Mouse (Mus musculus): ENCODE results near the gene Hmgb2. TPM values are rescaled to one million over a fixed set of nuclear protein-coding genes. Genes with fewer than 3 reads are reported as not detected.

Gene Hmgb2
- total and polyA plus RNA-seq, 3 experiments: 144 to 241 (median 165) TPM

- in situ Hi-C loops (cut with MboI; ENCODE audit: low pct_ligation_motif_present, low pct_unique_long_range_greater_than_20kb, low sequenced_read_pairs): no loop called here
- Histone ChIP-seq H3K27ac (ENCODE audit: insufficient read depth, low read depth) (no peak overlapping the region), H3K79me2 (replicated peaks; ENCODE audit: control insufficient read depth, extremely low read depth, insufficient read depth, poor library complexity, severe bottlenecking) (no peaks in the 10 kb centered on the region)
Measured at GRCm38 (mm10) chr8:57479700-57480099, 32.0 kb upstream of the Hmgb2 start.

GRCm38 (mm10) chr8:57480606-57481005, 31.1 kb upstream of the Hmgb2 start:
- Histone ChIP-seq H3K4me3 (replicated peaks in 1 of 3; ENCODE audit: low read depth in 2 of 3, low read length in 2 of 3, poor library complexity in 1 of 3) (no peak overlapping the region), H3K27ac (ENCODE audit: insufficient read depth, low read depth) (no peak overlapping the region), H3K9me3 (replicated peaks; ENCODE audit: low read length) (no peaks in the 10 kb centered on the region), H3K79me2 (replicated peaks; ENCODE audit: control insufficient read depth, extremely low read depth, insufficient read depth, poor library complexity, severe bottlenecking) (peaks cover 1% of the 10 kb centered on the region), H3K36me3 (replicated peaks in 1 of 2; ENCODE audit: control insufficient read depth in 1 of 2, insufficient read depth in 1 of 2, low read length in 1 of 2) (peaks cover 2 to 16% of the 10 kb centered on the region in 2 experiments), H3K4me2 (ENCODE audit: insufficient read depth, low read depth, poor library complexity, severe bottlenecking) (no peak overlapping the region), H3K4me1 (ENCODE audit: control insufficient read depth in 1 of 2, insufficient read depth in 2 of 2) (peaks cover 0 to 5% of the 10 kb centered on the region in 2 experiments; a peak in 2 of 4 replicates), H3K27me3 (replicated peaks) (no peaks in the 10 kb centered on the region), H3K9ac (ENCODE audit: insufficient read depth, low read depth) (no peak overlapping the region)
- no peak for DNase-seq (ENCODE audit: extremely low read depth)
- TF ChIP-seq EP300 (IDR thresholded peaks at IDR 0.05; ENCODE audit: low read length): no peak
- no peak for TF ChIP-seq JUND (conservative IDR thresholded peaks at IDR 0.05; ENCODE audit: low read depth, low read length)
- no peak for TF ChIP-seq IRF4 (IDR thresholded peaks at IDR 0.05; ENCODE audit: low read depth, low read length)
- no peak for TF ChIP-seq TCF12 (IDR thresholded peaks at IDR 0.05; ENCODE audit: low read depth, low read length)
- TF ChIP-seq CHD1 (IDR thresholded peaks at IDR 0.05; ENCODE audit: low read depth, low read length): no peak
- no peak for TF ChIP-seq KAT2A (IDR thresholded peaks at IDR 0.05; ENCODE audit: insufficient replicate concordance, low read length)
- no peak for TF ChIP-seq MEF2A (IDR thresholded peaks at IDR 0.05; ENCODE audit: borderline replicate concordance, low read depth, low read length)
- no peak for TF ChIP-seq UBTF (IDR thresholded peaks at IDR 0.05; ENCODE audit: low read depth, low read length)
- TF ChIP-seq NRF1 (IDR thresholded peaks at IDR 0.05; ENCODE audit: low read depth, low read length): no peak
- no peak for TF ChIP-seq RCOR1 (conservative IDR thresholded peaks at IDR 0.05; ENCODE audit: low read depth, low read length)
- no peak for TF ChIP-seq USF2 (conservative IDR thresholded peaks at IDR 0.05; ENCODE audit: low read depth, low read length)
- no peak for TF ChIP-seq ZC3H11A (IDR thresholded peaks at IDR 0.05; ENCODE audit: low read depth, low read length)
- no peak for TF ChIP-seq E2F4 (IDR thresholded peaks at IDR 0.05; ENCODE audit: insufficient replicate concordance, low read depth, low read length)
- no peak for TF ChIP-seq POLR2A (IDR thresholded peaks at IDR 0.05; ENCODE audit: low read depth, low read length)
- no peak for TF ChIP-seq SIN3A (IDR thresholded peaks at IDR 0.05; ENCODE audit: low read length)
- no peak for TF ChIP-seq USF1 (IDR thresholded peaks at IDR 0.05; ENCODE audit: low read depth, low read length)
- TF ChIP-seq PAX5 (IDR thresholded peaks at IDR 0.05; ENCODE audit: low read length): no peak
- no peak for TF ChIP-seq ZKSCAN1 (IDR thresholded peaks at IDR 0.05; ENCODE audit: borderline replicate concordance, low read depth, low read length)
- no peak for TF ChIP-seq ZNF384 (IDR thresholded peaks at IDR 0.05; ENCODE audit: low read depth, low read length)
- in situ Hi-C loops (cut with MboI; ENCODE audit: low pct_ligation_motif_present, low pct_unique_long_range_greater_than_20kb, low sequenced_read_pairs) (no loop called here), dilution Hi-C loops (cut with MboI; ENCODE audit: extremely low pct_ligation_motif_present, extremely low pct_unique_long_range_greater_than_20kb, low sequenced_read_pairs) (no loop called here)

More at GRCm38 (mm10) chr8:57479700-57480099, 32.0 kb upstream of the Hmgb2 start:
- Histone ChIP-seq H3K36me3 (replicated peaks in 1 of 2; ENCODE audit: control insufficient read depth in 1 of 2, insufficient read depth in 1 of 2, low read length in 1 of 2) (peaks cover 2 to 16% of the 10 kb centered on the region in 2 experiments), H3K27me3 (replicated peaks) (no peaks in the 10 kb centered on the region), H3K4me2 (ENCODE audit: insufficient read depth, low read depth, poor library complexity, severe bottlenecking) (no peak overlapping the region), H3K4me3 (replicated peaks in 1 of 3; ENCODE audit: low read depth in 2 of 3, low read length in 2 of 3, poor library complexity in 1 of 3) (no peak overlapping the region), H3K9ac (ENCODE audit: insufficient read depth, low read depth) (no peak overlapping the region), H3K4me1 (ENCODE audit: control insufficient read depth in 1 of 2, insufficient read depth in 2 of 2) (no peaks in the 10 kb centered on the region), H3K9me3 (replicated peaks; ENCODE audit: low read length) (no peaks in the 10 kb centered on the region)
- dilution Hi-C loops (cut with MboI; ENCODE audit: extremely low pct_ligation_motif_present, extremely low pct_unique_long_range_greater_than_20kb, low sequenced_read_pairs): no loop called here
- no peak for TF ChIP-seq MAFK (IDR thresholded peaks at IDR 0.05; ENCODE audit: insufficient replicate concordance, low read length)
- TF ChIP-seq TBP (conservative IDR thresholded peaks at IDR 0.05; ENCODE audit: low read depth, low read length): no peak
- TF ChIP-seq PAX5 (IDR thresholded peaks at IDR 0.05; ENCODE audit: low read length): no peak
- TF ChIP-seq MAZ (IDR thresholded peaks at IDR 0.05; ENCODE audit: low read depth, low read length): no peak
- no peak for TF ChIP-seq GABPA (IDR thresholded peaks at IDR 0.05; ENCODE audit: insufficient replicate concordance, low read depth, low read length)
- TF ChIP-seq JUND (conservative IDR thresholded peaks at IDR 0.05; ENCODE audit: low read depth, low read length): no peak
- TF ChIP-seq RCOR1 (conservative IDR thresholded peaks at IDR 0.05; ENCODE audit: low read depth, low read length): no peak
- TF ChIP-seq NRF1 (IDR thresholded peaks at IDR 0.05; ENCODE audit: low read depth, low read length): no peak
- TF ChIP-seq USF2 (conservative IDR thresholded peaks at IDR 0.05; ENCODE audit: low read depth, low read length): no peak
- no peak for TF ChIP-seq SMC3 (IDR thresholded peaks at IDR 0.05; ENCODE audit: low read depth, low read length)
- TF ChIP-seq NELFE (IDR thresholded peaks at IDR 0.05; ENCODE audit: low read depth, low read length): no peak
- no peak for TF ChIP-seq POLR2AphosphoS2 (IDR thresholded peaks at IDR 0.05; ENCODE audit: low read depth, low read length)
- no peak for TF ChIP-seq ZKSCAN1 (IDR thresholded peaks at IDR 0.05; ENCODE audit: borderline replicate concordance, low read depth, low read length)
- no peak for TF ChIP-seq CHD2 (IDR thresholded peaks at IDR 0.05; ENCODE audit: low read length)
- TF ChIP-seq IRF4 (IDR thresholded peaks at IDR 0.05; ENCODE audit: low read depth, low read length): no peak
- no peak for TF ChIP-seq CHD1 (IDR thresholded peaks at IDR 0.05; ENCODE audit: low read depth, low read length)
- TF ChIP-seq MEF2A (IDR thresholded peaks at IDR 0.05; ENCODE audit: borderline replicate concordance, low read depth, low read length): no peak
- TF ChIP-seq KAT2A (IDR thresholded peaks at IDR 0.05; ENCODE audit: insufficient replicate concordance, low read length): no peak
- no peak for DNase-seq (ENCODE audit: extremely low read depth)
